35 mouse cellular contexts compared by ENCODE assay signal in the genomic region with DNA sequence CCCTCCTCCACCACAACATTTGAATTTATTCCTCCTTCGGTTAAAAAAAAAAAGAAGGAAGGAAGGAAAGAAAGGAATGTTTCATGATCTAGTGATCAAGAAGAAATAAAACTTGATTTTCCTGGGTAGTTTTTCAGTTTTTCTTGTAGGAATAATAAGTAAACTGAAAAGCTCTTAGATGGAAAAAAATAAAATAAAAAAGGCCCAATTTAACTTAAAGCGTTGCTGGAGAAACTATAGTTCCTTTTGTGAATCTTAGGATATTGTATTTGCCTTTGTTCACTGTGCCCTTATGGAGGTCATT. TPM values are rescaled to one million over a fixed set of nuclear protein-coding genes. Genes with fewer than 3 reads are reported as not detected.
DNase-seq lines count a peak whose midpoint lies in the region; ATAC-seq and TF ChIP-seq lines count a peak whose summit lies in the region.
"Had no signal": no experiment of that assay in that cellular context is flagged by ENCODE, and none has a peak within 500 bp of the region (broad histone marks: within the 10 kb centered on the region; RNA-seq: fewer than 3 reads in every experiment).

No protein-coding gene starts in this region.

- H3K27ac ChIP-seq in embryonic facial prominence, embryonic 14.5 days (replicated peaks; ENCODE audit: low read depth, low read length) = no peak overlapping the region
- H3K27ac ChIP-seq in embryonic facial prominence, embryonic 10.5 days (replicated peaks) = no peak overlapping the region
- H3K27ac ChIP-seq in hindbrain, embryonic 15.5 days (replicated peaks) = no peak overlapping the region
- no peak overlapping the region for H3K27ac ChIP-seq in hindbrain, embryonic 11.5 days (ENCODE audit: low read depth, low read length)
- H3K27ac ChIP-seq in testis, adult 2 months (ENCODE audit: control insufficient read depth, insufficient read depth, low read depth, low read length) = peak overlapping the region; percentile 98
- H3K27ac ChIP-seq in liver, embryonic 16.5 days (ENCODE audit: low read length) = no peak overlapping the region
- H3K27ac ChIP-seq: forebrain, embryonic 15.5 days; gastrocnemius, adult 2 months; hindbrain, embryonic 10.5 days; hindbrain, postnatal 0 days; intestine, embryonic 15.5 days; limb, embryonic 13.5 days; midbrain, embryonic 12.5 days; neural tube, embryonic 13.5 days had no signal

- DNase-seq in embryonic facial prominence, embryonic 14.5 days (ENCODE audit: low spot score) = no peak
- no peak for DNase-seq in embryonic facial prominence, embryonic 10.5 days (ENCODE audit: low spot score)
- no peak for DNase-seq in hindbrain, embryonic 11.5 days (ENCODE audit: low spot score)
- no peak for DNase-seq in testis, postnatal 10 days (ENCODE audit: low spot score)
- DNase-seq: cerebellum, adult 2 months; cerebellum, postnatal 14 days; gastrocnemius, adult 2 months; gastrocnemius, postnatal 36 days; heart, adult 18-20 months; kidney, adult 2 months; kidney, postnatal 36 days; lung, embryonic 14.5 days; lung, postnatal 14 days; right cerebral cortex, postnatal 4 days; thymus, postnatal 14 days had no signal

- TF ChIP-seq POLR2A in testis, adult 2 months (IDR thresholded peaks at IDR 0.05; ENCODE audit: control insufficient read depth, low read depth, low read length) = no peak

- no peaks in the 10 kb centered on the region for H3K9me3 ChIP-seq in embryonic facial prominence, embryonic 14.5 days (ENCODE audit: control insufficient read depth, low read length)
- no peaks in the 10 kb centered on the region for H3K9me3 ChIP-seq in embryonic facial prominence, embryonic 10.5 days
- H3K9me3 ChIP-seq in hindbrain, embryonic 15.5 days = no peaks in the 10 kb centered on the region
- no peaks in the 10 kb centered on the region for H3K9me3 ChIP-seq in hindbrain, embryonic 11.5 days (ENCODE audit: control insufficient read depth, low read length)
- H3K9me3 ChIP-seq in liver, embryonic 16.5 days (replicated peaks; ENCODE audit: control insufficient read depth, low read length) = no peaks in the 10 kb centered on the region
- H3K9me3 ChIP-seq: forebrain, embryonic 15.5 days; hindbrain, embryonic 10.5 days; intestine, embryonic 15.5 days; limb, embryonic 13.5 days; midbrain, embryonic 12.5 days; neural tube, embryonic 13.5 days had no signal

- WGBS in embryonic facial prominence, embryonic 14.5 days = 93% methylated on average over 2 of the region's 2 CpGs
- 89% methylated on average over 2 of the region's 2 CpGs for WGBS in embryonic facial prominence, embryonic 10.5 days
- WGBS in hindbrain, embryonic 15.5 days = 91% methylated on average over 2 of the region's 2 CpGs
- WGBS in hindbrain, embryonic 11.5 days = 89% methylated on average over 2 of the region's 2 CpGs
- WGBS in liver, embryonic 16.5 days (ENCODE audit: insufficient replicate concordance) = 73% methylated on average over 2 of the region's 2 CpGs

- no peak overlapping the region for H3K9ac ChIP-seq in embryonic facial prominence, embryonic 14.5 days (ENCODE audit: low read depth, low read length)
- no peak overlapping the region for H3K9ac ChIP-seq in hindbrain, embryonic 15.5 days
- H3K9ac ChIP-seq in hindbrain, embryonic 11.5 days (ENCODE audit: low read depth, low read length) = no peak overlapping the region
- no peak overlapping the region for H3K9ac ChIP-seq in liver, embryonic 16.5 days (ENCODE audit: low read depth, low read length)
- H3K9ac ChIP-seq: forebrain, embryonic 15.5 days; intestine, embryonic 15.5 days; limb, embryonic 13.5 days; lung, embryonic 14.5 days; midbrain, embryonic 12.5 days; neural tube, embryonic 13.5 days had no signal

- no peak for TF ChIP-seq CTCF in testis, adult 2 months (IDR thresholded peaks at IDR 0.05; ENCODE audit: control insufficient read depth, insufficient read depth, insufficient replicate concordance, low read depth, low read length)

- no peaks in the 10 kb centered on the region for H3K36me3 ChIP-seq in embryonic facial prominence, embryonic 14.5 days (ENCODE audit: control insufficient read depth, insufficient read depth, low read length)
- no peaks in the 10 kb centered on the region for H3K36me3 ChIP-seq in embryonic facial prominence, embryonic 10.5 days (replicated peaks)
- no peaks in the 10 kb centered on the region for H3K36me3 ChIP-seq in hindbrain, embryonic 15.5 days
- H3K36me3 ChIP-seq in hindbrain, embryonic 11.5 days (ENCODE audit: control insufficient read depth, insufficient read depth, low read length) = no peaks in the 10 kb centered on the region
- H3K36me3 ChIP-seq in testis, adult 2 months (ENCODE audit: control insufficient read depth, insufficient read depth, low read length) = no peaks in the 10 kb centered on the region
- H3K36me3 ChIP-seq in liver, embryonic 16.5 days (ENCODE audit: control insufficient read depth, insufficient read depth) = no peaks in the 10 kb centered on the region
- H3K36me3 ChIP-seq: forebrain, embryonic 15.5 days; hindbrain, embryonic 10.5 days; intestine, embryonic 15.5 days; limb, embryonic 13.5 days; midbrain, embryonic 12.5 days; neural tube, embryonic 13.5 days had no signal

- peak overlapping the region; percentile 26; the same call in 1 of the 2 replicates for H3K4me2 ChIP-seq in embryonic facial prominence, embryonic 14.5 days (ENCODE audit: low read depth, low read length)
- peak overlapping the region; percentile 35; the same call in 1 of the 2 replicates for H3K4me2 ChIP-seq in hindbrain, embryonic 15.5 days
- no peak overlapping the region for H3K4me2 ChIP-seq in hindbrain, embryonic 11.5 days (replicated peaks; ENCODE audit: low read depth, low read length)
- H3K4me2 ChIP-seq in liver, embryonic 16.5 days (ENCODE audit: low read depth, low read length) = peak overlapping the region; percentile 21; the same call in 1 of the 2 replicates
- H3K4me2 ChIP-seq: forebrain, embryonic 15.5 days had no signal

- H3K4me1 ChIP-seq in embryonic facial prominence, embryonic 14.5 days (ENCODE audit: control insufficient read depth, insufficient read depth, low read length) = no peaks in the 10 kb centered on the region
- 0 out of 2 replicates have a peak, but pooled peaks cover 3% of the 10 kb centered on the region for H3K4me1 ChIP-seq in embryonic facial prominence, embryonic 10.5 days
- no peaks in the 10 kb centered on the region for H3K4me1 ChIP-seq in hindbrain, embryonic 15.5 days (replicated peaks)
- H3K4me1 ChIP-seq in hindbrain, embryonic 11.5 days (replicated peaks; ENCODE audit: control insufficient read depth, insufficient read depth, low read length) = no peaks in the 10 kb centered on the region
- no peaks in the 10 kb centered on the region for H3K4me1 ChIP-seq in testis, adult 2 months (ENCODE audit: control insufficient read depth, insufficient read depth, low read length)
- no peaks in the 10 kb centered on the region for H3K4me1 ChIP-seq in liver, embryonic 16.5 days (ENCODE audit: control insufficient read depth, low read depth, low read length)
- H3K4me1 ChIP-seq: forebrain, embryonic 15.5 days; intestine, embryonic 15.5 days; limb, embryonic 13.5 days; midbrain, embryonic 12.5 days; neural tube, embryonic 13.5 days had no signal

- ATAC-seq in embryonic facial prominence, embryonic 14.5 days (ENCODE audit: low read depth) = no peak
- ATAC-seq in hindbrain, embryonic 15.5 days (ENCODE audit: low FRiP score, low read depth) = no peak
- no peak for ATAC-seq in hindbrain, embryonic 11.5 days (ENCODE audit: low FRiP score)
- no peak for ATAC-seq in liver, embryonic 16.5 days (ENCODE audit: low read depth)
- no peak for ATAC-seq in megakaryocyte-erythroid progenitor cell, adult 5-6 weeks (replicated peaks; ENCODE audit: low FRiP score, low TSS enrichment, poor library complexity, severe bottlenecking)
- ATAC-seq: forebrain, embryonic 15.5 days; hindbrain, postnatal 0 days; intestine, embryonic 15.5 days had no signal

- no peak overlapping the region for H3K4me3 ChIP-seq in embryonic facial prominence, embryonic 14.5 days (ENCODE audit: low read depth, low read length)
- H3K4me3 ChIP-seq in embryonic facial prominence, embryonic 10.5 days = no peak overlapping the region; the same call in 1 of the 2 replicates
- H3K4me3 ChIP-seq in hindbrain, embryonic 15.5 days = no peak overlapping the region
- H3K4me3 ChIP-seq in hindbrain, embryonic 11.5 days (ENCODE audit: low read depth, low read length) = no peak overlapping the region
- H3K4me3 ChIP-seq in testis, adult 2 months (ENCODE audit: control insufficient read depth, low read depth, low read length) = peak overlapping the region; percentile 100
- H3K4me3 ChIP-seq in liver, embryonic 16.5 days (ENCODE audit: low read depth, low read length) = no peak overlapping the region
- H3K4me3 ChIP-seq: forebrain, embryonic 15.5 days; gastrocnemius, adult 2 months; intestine, embryonic 15.5 days; neural tube, embryonic 13.5 days had no signal

- no peaks in the 10 kb centered on the region for H3K27me3 ChIP-seq in embryonic facial prominence, embryonic 14.5 days (replicated peaks; ENCODE audit: control insufficient read depth, insufficient read depth, low read length)
- no peaks in the 10 kb centered on the region for H3K27me3 ChIP-seq in embryonic facial prominence, embryonic 10.5 days (replicated peaks; ENCODE audit: low read depth, poor library complexity, severe bottlenecking)
- no peaks in the 10 kb centered on the region for H3K27me3 ChIP-seq in hindbrain, embryonic 15.5 days
- no peaks in the 10 kb centered on the region for H3K27me3 ChIP-seq in hindbrain, embryonic 11.5 days (ENCODE audit: control insufficient read depth, insufficient read depth, low read length)
- no peaks in the 10 kb centered on the region for H3K27me3 ChIP-seq in testis, adult 2 months (ENCODE audit: control insufficient read depth, insufficient read depth, low read length)
- H3K27me3 ChIP-seq in liver, embryonic 16.5 days (ENCODE audit: control insufficient read depth, insufficient read depth, low read depth, low read length) = no peaks in the 10 kb centered on the region
- H3K27me3 ChIP-seq: CH12.LX; forebrain, embryonic 15.5 days; intestine, embryonic 15.5 days; limb, embryonic 13.5 days; midbrain, embryonic 12.5 days; neural tube, embryonic 13.5 days had no signal

RNA-seq across cellular contexts. Expression of a gene that starts 0.6 kb away (rescaled TPM):
- polyA plus RNA-seq in embryonic facial prominence, embryonic 14.5 days (2014; fragmentation: Nextera tagmentation; extraction: Ambion mirVana) = 1.5 and 3.1 TPM in 2 replicates
- 2.2 and 2.7 TPM in 2 replicates for polyA plus RNA-seq in embryonic facial prominence, embryonic 10.5 days (2016; fragmentation: Nextera tagmentation; extraction: Ambion mirVana)
- polyA plus RNA-seq in hindbrain, embryonic 15.5 days (2015; fragmentation: Nextera tagmentation; extraction: Ambion mirVana) = 1.3 and 1.6 TPM in 2 replicates
- polyA plus RNA-seq in hindbrain, embryonic 11.5 days (2014; fragmentation: Nextera tagmentation; extraction: Ambion mirVana) = 1.9 and 2.0 TPM in 2 replicates
- 39.2 and 51.0 TPM in 2 replicates for polyA plus RNA-seq in testis, adult 2 months (2012; rRNA removed)
- 0.57 and 1.1 TPM in 2 replicates for polyA plus RNA-seq in liver, embryonic 16.5 days (2015; fragmentation: Nextera tagmentation; extraction: Ambion mirVana)
- 19.2 and 19.5 TPM in 2 replicates for total RNA-seq in megakaryocyte-erythroid progenitor cell, adult 5-6 weeks (2014; fragmentation: Nextera tagmentation)
- total RNA-seq in megakaryocyte-erythroid progenitor cell, adult 5-6 weeks (2017) = 2.8 and 5.8 TPM in 2 replicates
- total RNA-seq: CH12.LX; gastrocnemius, postnatal 36 days; hindbrain, postnatal 0 days had no signal
- polyA plus RNA-seq: adrenal gland, adult 2 months; C2C12 had no signal

RNA-seq across cellular contexts. Expression of a gene that starts 38.2 kb away (rescaled TPM):
- 0.26 and 0.28 TPM in 2 replicates for polyA plus RNA-seq in embryonic facial prominence, embryonic 14.5 days (2014; fragmentation: Nextera tagmentation; extraction: Ambion mirVana)
- 0.05 TPM in 1 of 2 replicates, not detected in the other for polyA plus RNA-seq in embryonic facial prominence, embryonic 10.5 days (2016; fragmentation: Nextera tagmentation; extraction: Ambion mirVana)
- polyA plus RNA-seq in hindbrain, embryonic 15.5 days (2015; fragmentation: Nextera tagmentation; extraction: Ambion mirVana) = 0.18 and 0.25 TPM in 2 replicates
- polyA plus RNA-seq in hindbrain, embryonic 11.5 days (2014; fragmentation: Nextera tagmentation; extraction: Ambion mirVana) = 0.15 and 0.25 TPM in 2 replicates
- polyA plus RNA-seq in testis, adult 2 months (2012; rRNA removed) = 0.09 and 0.12 TPM in 2 replicates
- polyA plus RNA-seq in liver, embryonic 16.5 days (2015; fragmentation: Nextera tagmentation; extraction: Ambion mirVana) = not detected in 2 replicates
- not detected in 2 replicates for total RNA-seq in megakaryocyte-erythroid progenitor cell, adult 5-6 weeks (2014; fragmentation: Nextera tagmentation)
- not detected in 2 replicates for total RNA-seq in megakaryocyte-erythroid progenitor cell, adult 5-6 weeks (2017)
- total RNA-seq: adrenal gland, postnatal 36 days; CH12.LX; gastrocnemius, adult 2 months; gastrocnemius, postnatal 36 days; heart, adult 18-20 months; heart, postnatal 10 days; layer of hippocampus, adult 8-10 months; layer of hippocampus, postnatal 25 days; megakaryocyte progenitor cell, adult 5-6 weeks had no signal
- polyA plus RNA-seq: cerebellum, adult 2 months; hindbrain, embryonic 10.5 days; spleen, adult 2 months had no signal
